Mouse (Mus musculus) left cerebral cortex, adult 2 months (tissue): Measurements from ENCODE around the gene Map3k5. TPM values are rescaled to one million over a fixed set of nuclear protein-coding genes. Genes with fewer than 3 reads are reported as not detected.
A peak's percentile ranks its signal among the peaks of the same experiment; 100 is the strongest.

Experiments
- DNase-seq, 2 experiments: peaks; one replicate each; pipeline ENCODE4 v3.0.0; 2021 to 2022; ENCODE audit warnings: low spot score in 2 of 2, mixed read lengths in 1 of 2; ENCODE audit errors: extremely low spot score in 1 of 2
- H3K27ac ChIP-seq: fragments of 200-600 bp; 2 replicates; pipeline ENCODE4 v1.8.1; 2022
- H3K4me3 ChIP-seq: fragments of 200-600 bp; 2 replicates; pipeline ENCODE4 v1.8.1; 2022
- CTCF ChIP-seq: fragments of 200-600 bp; IDR thresholded peaks from 2 replicates; pipeline ENCODE4 v1.8.1; 2022; ENCODE audit warnings: antibody characterized with exemption, mild to moderate bottlenecking, moderate library complexity
- intact Hi-C: fragments of 180-260 bp; cut with DNase I; formaldehyde crosslinking; loops from one replicate; pipeline ENCODE4 v1.15.1; 2025
- total RNA-seq, 2 experiments: library from RNA; stranded (reverse); gene quantifications; 2 replicates each; pipeline ENCODE4 v1.2.3; 2021

Map3k5 gene
- total RNA-seq, 2 experiments from 2014 or later, result 48.4 to 52.7 TPM

- TF ChIP-seq CTCF, result no peak
- Histone ChIP-seq H3K4me3 (no peak overlapping the region), H3K27ac (no peak overlapping the region)
- DNase-seq, result no peak
- intact Hi-C loops, result loop anchor here (10.0 kb wide), 1 partner anchor 367 kb away; no protein-coding TSS in a partner anchor
Observed at GRCm38 (mm10) chr10:20071716-20072115, 137.4 kb downstream of the Map3k5 start.

GRCm38 (mm10) chr10:20073236-20073893 is 139.1 kb downstream of the Map3k5 start:
- intact Hi-C loops, result loop anchor here (1.0 to 10.0 kb wide), 2 partner anchors 139 to 369 kb away; partner anchors contain the start of gene Map3k5
- peak; percentile 87 for TF ChIP-seq CTCF
- no peak overlapping the region for H3K4me3 ChIP-seq
- no peak overlapping the region for H3K27ac ChIP-seq
- peak; percentile 68 to 71 for DNase-seq

- intact Hi-C loops, result loop anchor here (10.0 kb wide), 1 partner anchor 372 kb away; no protein-coding TSS in a partner anchor
- H3K4me3 ChIP-seq, result no peak overlapping the region
Observed at GRCm38 (mm10) chr10:20076541-20077469, 142.5 kb downstream of the Map3k5 start.

GRCm38 (mm10) chr10:20078350-20078749 is 144.1 kb downstream of the Map3k5 start:
- intact Hi-C loops, result loop anchor here (10.0 kb wide), 1 partner anchor 374 kb away; no protein-coding TSS in a partner anchor
- no peak overlapping the region for H3K4me3 ChIP-seq
- TF ChIP-seq CTCF, result no peak
- H3K27ac ChIP-seq, result no peak overlapping the region
- no peak for DNase-seq

More at GRCm38 (mm10) chr10:20076541-20077469, 142.5 kb downstream of the Map3k5 start:
- no peak for TF ChIP-seq CTCF
- no peak overlapping the region for H3K27ac ChIP-seq
- no peak for DNase-seq

- Histone ChIP-seq H3K4me3 (no peak overlapping the region), H3K27ac (no peak overlapping the region)
- DNase-seq, result no peak
- intact Hi-C loops, result no loop called here
- TF ChIP-seq CTCF, result no peak
Observed at GRCm38 (mm10) chr10:20087841-20088240, 153.6 kb downstream of the Map3k5 start.

- no peak overlapping the region for H3K4me3 ChIP-seq
- TF ChIP-seq CTCF, result no peak
- no peak overlapping the region for H3K27ac ChIP-seq
- DNase-seq, result no peak
- intact Hi-C loops, result no loop called here
Observed at GRCm38 (mm10) chr10:20089026-20089425, 154.8 kb downstream of the Map3k5 start.

- intact Hi-C loops, result no loop called here
- H3K27ac ChIP-seq, result no peak overlapping the region
- no peak overlapping the region for H3K4me3 ChIP-seq
- DNase-seq, result no peak
- TF ChIP-seq CTCF, result no peak
Observed at GRCm38 (mm10) chr10:20090171-20090570, 155.9 kb downstream of the Map3k5 start.

- Histone ChIP-seq H3K27ac (no peak overlapping the region), H3K4me3 (no peak overlapping the region)
- DNase-seq, result no peak
- no peak for TF ChIP-seq CTCF
- intact Hi-C loops, result no loop called here
Observed at GRCm38 (mm10) chr10:20091416-20091815, 157.1 kb downstream of the Map3k5 start.

- no peak for TF ChIP-seq CTCF
- H3K4me3 ChIP-seq, result no peak overlapping the region
- DNase-seq, result no peak
- no peak overlapping the region for H3K27ac ChIP-seq
- intact Hi-C loops, result no loop called here
Observed at GRCm38 (mm10) chr10:20092371-20092770, 158.1 kb downstream of the Map3k5 start.

- no peak overlapping the region for H3K4me3 ChIP-seq
- no peak for DNase-seq
- no peak for TF ChIP-seq CTCF
- no peak overlapping the region for H3K27ac ChIP-seq
- intact Hi-C loops, result no loop called here
Observed at GRCm38 (mm10) chr10:20101456-20101855, 167.2 kb downstream of the Map3k5 start.

GRCm38 (mm10) chr10:20104271-20104931 is 170.1 kb downstream of the Map3k5 start:
- DNase-seq, result peak in 1 of 2 experiments; percentile 32
- no peak for TF ChIP-seq CTCF
- intact Hi-C loops, result no loop called here
- H3K27ac ChIP-seq, result no peak overlapping the region
- no peak overlapping the region for H3K4me3 ChIP-seq
